Mouse (Mus musculus) midbrain, embryonic 12.5 days (tissue): Measurements from ENCODE around the gene Tfap2a. TPM values are rescaled to one million over a fixed set of nuclear protein-coding genes. Genes with fewer than 3 reads are reported as not detected.

Experiments used
- ATAC-seq: fragments of 200-750 bp; cut with Nextera tagmentation; 2 replicates; pipeline ENCODE4 v1.8.0; 2017; ENCODE audit warnings: low read depth, moderate TSS enrichment, moderate library complexity; ENCODE audit not compliant: low FRiP score
- H3K27ac ChIP-seq: fragments of 300-500 bp; sonication (generic); replicated peaks from 2 replicates; pipeline ENCODE4 v1.5.1; 2016; ENCODE audit warnings: mild to moderate bottlenecking
- H3K27me3 ChIP-seq: fragments of 300-500 bp; sonication (generic); 2 replicates; pipeline ENCODE4 v1.6.1; 2016; ENCODE audit warnings: mild to moderate bottlenecking
- H3K36me3 ChIP-seq: fragments of 300-500 bp; sonication (generic); 2 replicates; pipeline ENCODE4 v1.6.1; 2016
- H3K4me1 ChIP-seq: fragments of 300-500 bp; sonication (generic); 2 replicates; pipeline ENCODE4 v1.6.1; 2016
- H3K4me2 ChIP-seq: fragments of 300-500 bp; sonication (generic); replicated peaks from 2 replicates; pipeline ENCODE4 v1.6.1; 2016; ENCODE audit warnings: mild to moderate bottlenecking, moderate library complexity
- H3K4me3 ChIP-seq: fragments of 300-500 bp; sonication (generic); 2 replicates; pipeline ENCODE4 v1.5.1; 2016; ENCODE audit warnings: mild to moderate bottlenecking
- H3K9ac ChIP-seq: fragments of 300-500 bp; sonication (generic); replicated peaks from 2 replicates; pipeline ENCODE4 v1.6.1; 2016; ENCODE audit warnings: mild to moderate bottlenecking, moderate library complexity
- H3K9me3 ChIP-seq: fragments of 300-500 bp; sonication (generic); 2 replicates; pipeline ENCODE4 v1.6.1; 2016; ENCODE audit warnings: mild to moderate bottlenecking
- WGBS: fragments of 180-500 bp; shearing (Covaris S2); methylation state at CpG from one replicate; pipeline ENCODE4 v1.1.7; 2016; 5-methylcytosine and 5-hydroxymethylcytosine counted together
- polyA plus RNA-seq: library from polyadenylated mRNA; unstranded; fragments of >200 nt; fragmentation: Nextera tagmentation; extraction: Ambion mirVana; gene quantifications from 2 replicates; pipeline ENCODE4 v1.2.1, GENCODE M21; 2016

The Tfap2a gene
- polyA plus RNA-seq, 1 experiment from 2014 or later, result 6.3 TPM

DNA sequence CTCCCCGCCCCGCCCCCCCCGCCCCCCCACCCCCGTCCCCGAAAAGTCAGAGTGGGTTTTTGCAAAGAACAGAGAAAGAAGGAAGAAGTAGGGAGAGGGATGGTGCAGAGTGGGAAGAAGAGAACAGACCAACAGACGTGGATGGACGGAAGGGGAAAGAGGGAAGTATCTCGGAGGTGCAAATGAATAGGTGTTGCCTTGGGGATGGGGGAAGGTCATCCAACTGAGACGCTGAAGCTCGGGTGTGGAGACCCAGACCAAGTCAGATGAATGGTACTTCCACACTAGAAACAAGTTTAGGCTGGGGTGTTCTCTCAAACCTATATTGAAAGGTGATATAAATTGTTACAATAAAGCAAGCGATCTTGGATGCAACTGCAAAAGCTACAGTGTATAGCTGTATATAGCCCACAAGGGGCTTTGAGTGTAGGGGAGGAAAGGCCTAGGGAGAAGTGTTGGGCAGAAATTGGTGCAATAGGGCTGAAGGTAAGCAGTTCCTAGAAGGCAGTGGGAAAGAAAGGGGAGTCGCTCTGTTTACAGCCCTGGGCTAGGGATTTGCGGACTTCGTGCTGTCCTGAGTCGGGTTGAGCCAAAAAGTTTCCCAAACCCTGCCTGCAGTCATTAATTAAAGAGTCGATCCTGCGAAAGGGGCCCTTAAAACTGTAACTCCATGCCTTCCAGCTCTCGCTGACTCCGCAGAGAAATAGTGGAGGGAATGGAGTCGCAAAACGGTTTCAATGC, 28.7 kb downstream of the Tfap2a start:
- Histone ChIP-seq H3K9ac (no peak overlapping the region), H3K4me3 (peak overlapping the region; percentile 9; the same call in 1 of the 2 replicates), H3K4me2 (peak overlapping the region; percentile 27), H3K9me3 (no peaks in the 10 kb centered on the region), H3K27me3 (peaks cover 93% of the 10 kb centered on the region), H3K36me3 (no peaks in the 10 kb centered on the region), H3K4me1 (peaks cover 24% of the 10 kb centered on the region), H3K27ac (peak overlapping the region; percentile 40; the same call in 1 of the 2 replicates)
- no peak for ATAC-seq
- 0% methylated on average over 21 of the region's 21 CpGs for WGBS

DNA sequence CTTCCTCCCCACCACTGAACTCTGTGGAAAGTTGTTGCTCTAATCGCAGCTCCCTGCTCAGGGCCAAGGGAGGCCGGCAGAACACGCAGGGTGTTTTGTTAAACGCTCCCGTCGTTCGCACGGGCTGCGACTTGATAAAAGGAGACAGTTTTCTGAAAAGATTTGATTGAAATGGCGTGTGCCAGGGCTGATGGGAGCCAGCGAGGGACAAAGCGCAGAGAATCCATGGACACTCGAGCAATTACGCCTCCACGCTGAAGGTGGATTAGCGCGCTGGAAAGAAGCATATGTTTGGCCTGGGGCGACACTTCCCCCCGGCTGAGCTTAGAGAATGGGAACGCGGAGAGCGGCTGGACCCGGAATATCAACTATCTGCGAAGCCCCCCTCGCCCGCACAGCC, 29.3 kb downstream of the Tfap2a start:
- H3K27ac ChIP-seq, result 0 out of 2 replicates have a peak overlapping the region, but pooled peaks have one; percentile 30
- peaks cover 26% of the 10 kb centered on the region for H3K4me1 ChIP-seq
- peak overlapping the region; percentile 27 for H3K4me2 ChIP-seq
- peak overlapping the region; percentile 9; the same call in 1 of the 2 replicates for H3K4me3 ChIP-seq
- H3K36me3 ChIP-seq, result no peaks in the 10 kb centered on the region
- H3K9ac ChIP-seq, result no peak overlapping the region; the same call in 1 of the 2 replicates
- peaks cover 93% of the 10 kb centered on the region for H3K27me3 ChIP-seq
- peak; percentile 55 for ATAC-seq
- no peaks in the 10 kb centered on the region for H3K9me3 ChIP-seq
- WGBS, result under 1% methylated on average over 26 of the region's 26 CpGs

DNA sequence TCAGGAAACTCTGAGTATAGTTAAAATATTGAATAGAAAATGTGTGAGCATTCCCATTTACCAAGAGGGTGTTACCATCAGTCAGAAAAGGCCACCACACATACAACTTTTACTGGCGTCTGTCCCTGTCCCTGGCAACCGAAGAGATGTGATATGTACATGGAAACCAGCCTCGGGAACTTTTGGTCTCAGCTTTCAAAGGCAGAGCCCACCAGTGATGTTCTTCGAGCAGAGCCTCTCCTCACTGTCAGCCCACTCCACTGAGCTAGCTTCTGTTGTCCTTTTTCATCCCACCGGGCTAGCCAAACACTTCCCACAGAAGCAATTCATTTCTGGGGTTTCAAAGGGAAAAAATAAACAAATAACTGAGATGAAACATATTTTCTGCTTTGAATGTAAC, 29.9 kb downstream of the Tfap2a start:
- Histone ChIP-seq H3K4me2 (no peak overlapping the region), H3K9me3 (no peaks in the 10 kb centered on the region), H3K27ac (peak overlapping the region; percentile 30; the same call in 1 of the 2 replicates), H3K36me3 (no peaks in the 10 kb centered on the region), H3K9ac (no peak overlapping the region), H3K4me3 (no peak overlapping the region), H3K27me3 (peaks cover 94% of the 10 kb centered on the region), H3K4me1 (peaks cover 27% of the 10 kb centered on the region)
- ATAC-seq, result no peak
- WGBS, result 0% methylated on average over 5 of the region's 5 CpGs

DNA sequence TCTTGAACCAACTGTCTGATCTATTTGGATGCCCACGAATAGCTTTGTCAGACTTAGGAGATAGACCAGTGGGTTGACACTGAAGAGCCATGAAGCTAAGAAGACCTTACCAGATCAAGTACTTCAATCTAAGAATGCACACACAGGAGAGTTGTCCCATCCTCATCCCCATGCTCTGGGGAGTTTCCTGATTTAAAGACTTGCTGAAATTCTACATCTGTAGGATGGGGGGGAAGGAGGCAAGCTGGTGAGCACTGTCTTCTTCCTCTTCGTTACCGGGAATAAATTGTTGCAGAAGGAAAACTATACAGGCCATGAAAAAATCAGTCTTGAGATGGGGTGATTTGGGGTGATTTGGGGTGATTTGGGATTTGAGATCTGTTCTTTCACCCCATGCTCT, 30.5 kb downstream of the Tfap2a start:
- peaks cover 98% of the 10 kb centered on the region for H3K27me3 ChIP-seq
- H3K4me1 ChIP-seq, result peaks cover 33% of the 10 kb centered on the region
- ATAC-seq, result no peak
- no peaks in the 10 kb centered on the region for H3K9me3 ChIP-seq
- H3K36me3 ChIP-seq, result no peaks in the 10 kb centered on the region
- WGBS, result 6% methylated on average over 3 of the region's 3 CpGs
- no peak overlapping the region for H3K4me3 ChIP-seq
- no peak overlapping the region for H3K9ac ChIP-seq
- no peak overlapping the region for H3K27ac ChIP-seq
- H3K4me2 ChIP-seq, result no peak overlapping the region

DNA sequence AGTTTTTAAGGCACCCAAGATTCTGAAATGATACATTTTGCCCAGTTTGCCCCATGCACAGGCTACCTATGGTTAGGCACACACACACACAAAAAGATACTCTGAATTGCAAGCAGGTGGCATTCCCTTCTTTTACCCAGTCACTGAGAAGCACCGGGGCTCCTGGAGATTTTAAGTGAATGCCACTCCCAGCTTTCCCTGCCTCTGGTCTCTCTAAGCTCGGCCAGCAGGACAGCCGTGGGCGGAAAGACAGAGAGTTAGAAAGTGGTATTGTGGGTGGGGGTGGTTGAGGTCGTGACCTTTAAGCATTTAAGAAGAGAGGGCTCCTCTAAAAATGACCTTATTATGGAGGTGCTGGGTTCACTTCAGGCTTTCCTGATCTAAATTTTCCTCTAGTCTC, 31.6 kb downstream of the Tfap2a start:
- Histone ChIP-seq H3K4me3 (no peak overlapping the region), H3K27me3 (peaks cover 99% of the 10 kb centered on the region), H3K9me3 (no peaks in the 10 kb centered on the region), H3K36me3 (no peaks in the 10 kb centered on the region), H3K4me1 (peaks cover 35% of the 10 kb centered on the region), H3K4me2 (no peak overlapping the region), H3K9ac (no peak overlapping the region), H3K27ac (no peak overlapping the region)
- no peak for ATAC-seq
- WGBS, result 4% methylated on average over 5 of the region's 5 CpGs

DNA sequence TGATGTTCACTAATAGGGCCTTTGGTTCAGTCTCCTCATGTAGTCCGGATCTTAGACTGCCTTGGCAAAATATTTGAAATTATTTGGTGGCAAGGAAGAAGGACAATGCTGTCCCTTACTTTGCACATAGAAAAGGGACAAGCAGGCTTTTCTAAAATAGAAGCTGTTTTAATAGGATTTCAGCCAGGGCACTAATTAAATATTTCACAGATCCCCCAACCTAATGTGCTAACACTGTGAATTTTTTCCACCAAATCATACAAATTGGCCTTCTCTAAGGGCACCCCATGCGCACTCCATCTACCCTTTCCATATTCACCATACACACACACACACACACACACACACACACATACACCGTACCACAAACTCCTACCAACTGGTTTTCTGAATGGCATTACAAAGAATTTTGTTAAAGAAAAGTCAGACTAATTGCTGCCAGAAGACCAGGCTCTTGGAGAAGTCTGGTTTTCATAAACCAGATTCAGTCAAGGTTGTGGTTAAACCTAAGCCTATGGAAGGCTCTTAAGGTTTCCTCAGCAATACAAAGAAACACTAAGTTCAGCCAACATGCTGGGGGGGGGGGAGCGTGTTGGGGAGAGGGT, 32.3 kb downstream of the Tfap2a start:
- Histone ChIP-seq H3K4me1 (peaks cover 31% of the 10 kb centered on the region), H3K27ac (no peak overlapping the region), H3K4me2 (no peak overlapping the region), H3K9me3 (no peaks in the 10 kb centered on the region), H3K27me3 (peaks cover 99% of the 10 kb centered on the region), H3K36me3 (no peaks in the 10 kb centered on the region), H3K4me3 (no peak overlapping the region), H3K9ac (no peak overlapping the region)
- no peak for ATAC-seq
- 15% methylated on average over 3 of the region's 4 CpGs for WGBS

DNA sequence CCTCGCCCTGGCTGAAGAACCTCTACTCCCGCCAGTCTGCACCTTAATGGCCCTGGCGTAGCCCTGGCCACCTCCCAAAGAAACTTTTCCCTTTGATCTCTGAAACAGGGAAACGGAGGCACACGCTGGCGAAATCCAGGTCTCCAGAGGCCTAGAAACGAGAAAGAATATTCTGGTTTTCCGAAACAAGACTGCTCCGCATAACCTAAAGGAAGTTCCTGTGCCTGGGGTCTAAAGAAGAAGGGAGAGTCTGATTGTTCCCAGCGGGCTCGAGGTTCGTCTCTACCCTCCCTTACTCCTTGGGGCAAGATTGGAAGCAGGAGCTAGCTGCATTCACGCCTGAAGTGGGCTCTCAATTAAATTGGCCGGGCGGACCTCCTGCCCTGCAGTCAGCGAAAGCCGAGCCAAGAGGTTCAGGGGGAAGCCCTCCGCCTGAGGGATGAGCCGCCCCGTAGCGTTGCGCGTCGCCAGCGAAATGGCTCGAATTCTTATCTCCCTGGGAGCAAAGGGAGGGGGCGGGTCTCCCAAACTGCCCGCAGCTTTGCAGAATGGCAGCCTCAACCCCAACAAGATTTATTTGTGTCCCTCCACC, 33.2 kb downstream of the Tfap2a start:
- peak overlapping the region; percentile 41; the same call in 1 of the 2 replicates for H3K4me2 ChIP-seq
- 0 out of 2 replicates have a peak overlapping the region, but pooled peaks have one; percentile 35 for H3K27ac ChIP-seq
- no peaks in the 10 kb centered on the region for H3K36me3 ChIP-seq
- no peaks in the 10 kb centered on the region for H3K9me3 ChIP-seq
- ATAC-seq, result no peak
- 0% methylated on average over 28 of the region's 28 CpGs for WGBS
- H3K4me3 ChIP-seq, result peak overlapping the region; percentile 23; the same call in 1 of the 2 replicates
- no peak overlapping the region for H3K9ac ChIP-seq
- H3K4me1 ChIP-seq, result peaks cover 30% of the 10 kb centered on the region
- peaks cover 99% of the 10 kb centered on the region for H3K27me3 ChIP-seq

DNA sequence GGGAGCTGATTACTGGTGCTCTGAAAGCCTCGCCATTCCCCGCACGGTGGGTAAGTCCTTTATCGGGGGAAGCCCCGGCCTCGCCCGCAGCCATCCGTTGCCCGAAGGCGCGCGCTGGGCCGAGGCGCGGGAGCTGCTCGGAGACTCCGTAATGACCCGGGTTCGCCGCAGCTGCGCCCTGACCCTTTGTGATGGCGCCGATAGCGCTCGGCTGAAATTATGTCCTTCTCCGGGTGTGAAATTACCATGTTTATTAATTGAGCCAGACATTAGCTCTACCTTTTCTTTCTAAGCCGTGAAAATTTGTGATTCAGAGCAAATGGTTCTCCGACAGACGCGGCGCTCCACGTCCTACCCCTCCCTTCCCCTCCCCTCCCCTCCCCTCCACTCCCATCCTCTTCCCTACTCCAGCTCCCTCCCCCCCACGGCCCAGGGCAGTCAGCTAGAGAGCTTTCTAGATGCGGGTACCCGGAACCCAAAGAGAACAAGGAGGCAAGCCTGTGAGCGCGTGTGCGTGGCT, 34.1 kb downstream of the Tfap2a start:
- peaks cover 97% of the 10 kb centered on the region for H3K27me3 ChIP-seq
- H3K36me3 ChIP-seq, result no peaks in the 10 kb centered on the region
- peaks cover 23% of the 10 kb centered on the region for H3K4me1 ChIP-seq
- peak overlapping the region; percentile 41 for H3K4me2 ChIP-seq
- peak overlapping the region; percentile 46; the same call in 1 of the 2 replicates for H3K27ac ChIP-seq
- ATAC-seq, result peak; percentile 82
- WGBS, result under 1% methylated on average over 37 of the region's 38 CpGs
- no peaks in the 10 kb centered on the region for H3K9me3 ChIP-seq
- H3K9ac ChIP-seq, result no peak overlapping the region
- H3K4me3 ChIP-seq, result peak overlapping the region; percentile 23

DNA sequence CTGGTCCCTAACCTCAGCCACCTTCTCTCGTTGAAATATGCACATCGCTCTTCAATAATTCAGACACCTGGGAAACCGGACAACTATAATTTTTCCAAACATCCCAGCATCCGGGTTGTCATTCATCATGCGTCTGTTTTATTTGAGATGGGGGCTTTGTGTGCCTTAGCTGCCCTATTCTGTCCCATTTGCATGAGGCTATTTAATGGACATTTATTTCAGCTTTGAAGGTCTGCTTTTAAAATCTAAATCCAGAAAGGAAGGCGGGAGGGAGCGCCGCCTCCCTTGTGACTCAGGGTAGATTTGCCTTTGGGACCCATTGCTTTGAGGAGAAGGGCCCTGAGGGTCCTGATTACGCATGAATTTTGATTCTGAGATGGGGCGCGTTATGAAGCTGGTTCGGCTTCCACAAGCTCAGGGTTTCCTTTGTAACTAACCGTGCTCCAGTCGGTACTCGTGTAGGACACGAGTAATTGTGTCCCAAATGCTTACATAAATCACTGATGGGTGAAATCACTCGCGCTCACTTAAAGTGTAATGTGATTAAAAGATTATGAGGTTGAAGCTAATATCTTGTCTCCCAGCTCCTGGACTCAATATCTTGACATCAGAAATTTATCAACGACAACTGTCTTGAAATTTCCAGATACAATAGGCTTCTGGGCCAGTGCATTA, 34.9 kb downstream of the Tfap2a start:
- Histone ChIP-seq H3K4me3 (no peak overlapping the region), H3K36me3 (no peaks in the 10 kb centered on the region), H3K4me2 (peak overlapping the region; percentile 21), H3K4me1 (peaks cover 19% of the 10 kb centered on the region), H3K9me3 (no peaks in the 10 kb centered on the region), H3K9ac (no peak overlapping the region), H3K27ac (peak overlapping the region; percentile 46; the same call in 1 of the 2 replicates), H3K27me3 (peaks cover 93% of the 10 kb centered on the region)
- WGBS, result 2% methylated on average over 19 of the region's 19 CpGs
- ATAC-seq, result no peak

DNA sequence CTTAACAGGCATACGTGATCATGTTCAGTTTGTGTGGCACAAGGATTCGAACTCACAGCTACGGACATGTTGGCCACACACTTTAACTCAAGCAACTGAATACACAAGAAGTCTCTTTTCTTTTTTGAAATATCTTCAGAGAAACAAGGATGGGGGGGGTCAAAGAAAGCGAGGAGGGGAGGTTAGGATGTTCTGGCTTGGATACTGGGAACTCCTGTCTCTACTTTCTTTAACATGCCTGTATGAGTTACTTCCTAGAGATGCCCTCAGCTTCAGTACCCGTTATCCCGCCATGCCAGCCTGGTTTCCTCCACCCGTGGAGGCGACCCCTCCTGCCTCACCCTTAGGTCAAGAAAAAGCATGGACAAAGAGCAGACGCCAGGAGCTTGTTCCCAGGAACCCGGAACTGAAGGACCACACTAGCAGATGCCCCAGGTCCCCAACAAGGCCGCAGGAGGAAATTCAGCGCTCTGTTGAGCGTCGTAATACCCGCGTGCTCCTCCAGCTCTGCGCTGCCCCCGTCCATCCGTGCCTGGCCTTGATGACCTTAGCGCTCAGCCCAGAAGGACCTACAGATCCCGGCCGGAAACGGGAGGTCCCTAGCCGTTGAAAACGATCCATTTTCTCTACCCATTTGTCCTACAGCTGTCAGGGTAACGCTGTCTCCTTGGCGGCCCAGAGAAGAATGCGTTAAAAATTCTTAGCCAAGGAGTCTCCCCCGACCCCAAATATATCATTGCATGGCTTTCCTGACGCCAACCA, 35.6 kb downstream of the Tfap2a start:
- H3K27ac ChIP-seq, result peak overlapping the region; percentile 30; the same call in 1 of the 2 replicates

DNA sequence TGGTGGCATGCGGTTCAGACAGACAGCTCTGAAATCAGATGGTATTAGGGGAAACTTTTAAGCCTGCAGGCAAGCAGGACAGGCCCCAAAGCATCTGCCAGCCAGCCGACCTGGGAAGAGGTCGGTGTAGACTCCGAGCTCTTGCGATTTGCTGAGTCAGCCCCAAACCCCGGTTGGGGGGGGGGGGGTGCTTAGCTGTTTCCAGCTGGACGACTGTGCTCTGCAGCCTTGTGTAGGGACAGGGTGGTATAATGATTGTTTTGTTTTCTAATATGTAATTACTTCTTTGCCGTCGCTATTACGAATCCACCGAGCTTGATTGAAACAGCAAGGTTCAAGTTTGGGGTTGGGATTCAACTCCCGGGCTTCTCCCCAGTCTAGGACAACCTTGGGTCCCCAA, 36.5 kb downstream of the Tfap2a start:
- H3K4me2 ChIP-seq, result no peak overlapping the region
- H3K9ac ChIP-seq, result no peak overlapping the region
- WGBS, result 5% methylated on average over 12 of the region's 12 CpGs
- H3K9me3 ChIP-seq, result no peaks in the 10 kb centered on the region
- H3K36me3 ChIP-seq, result no peaks in the 10 kb centered on the region
- no peak overlapping the region for H3K4me3 ChIP-seq
- H3K4me1 ChIP-seq, result peaks cover 19% of the 10 kb centered on the region
- no peak overlapping the region for H3K27ac ChIP-seq
- no peak for ATAC-seq
- H3K27me3 ChIP-seq, result peaks cover 89% of the 10 kb centered on the region

More for the DNA sequence above, 35.6 kb downstream of the Tfap2a start:
- no peak for ATAC-seq
- Histone ChIP-seq H3K4me3 (no peak overlapping the region), H3K9me3 (no peaks in the 10 kb centered on the region), H3K4me2 (peak overlapping the region; percentile 21; the same call in 1 of the 2 replicates), H3K9ac (no peak overlapping the region), H3K27me3 (peaks cover 94% of the 10 kb centered on the region), H3K36me3 (no peaks in the 10 kb centered on the region), H3K4me1 (peaks cover 19% of the 10 kb centered on the region)
- WGBS, result 4% methylated on average over 30 of the region's 30 CpGs
